Mouse (Mus musculus): ENCODE results near the gene Gemin4.
A peak's percentile ranks its signal among the peaks of the same experiment; 100 is the strongest.

The Gemin4 gene

DNA sequence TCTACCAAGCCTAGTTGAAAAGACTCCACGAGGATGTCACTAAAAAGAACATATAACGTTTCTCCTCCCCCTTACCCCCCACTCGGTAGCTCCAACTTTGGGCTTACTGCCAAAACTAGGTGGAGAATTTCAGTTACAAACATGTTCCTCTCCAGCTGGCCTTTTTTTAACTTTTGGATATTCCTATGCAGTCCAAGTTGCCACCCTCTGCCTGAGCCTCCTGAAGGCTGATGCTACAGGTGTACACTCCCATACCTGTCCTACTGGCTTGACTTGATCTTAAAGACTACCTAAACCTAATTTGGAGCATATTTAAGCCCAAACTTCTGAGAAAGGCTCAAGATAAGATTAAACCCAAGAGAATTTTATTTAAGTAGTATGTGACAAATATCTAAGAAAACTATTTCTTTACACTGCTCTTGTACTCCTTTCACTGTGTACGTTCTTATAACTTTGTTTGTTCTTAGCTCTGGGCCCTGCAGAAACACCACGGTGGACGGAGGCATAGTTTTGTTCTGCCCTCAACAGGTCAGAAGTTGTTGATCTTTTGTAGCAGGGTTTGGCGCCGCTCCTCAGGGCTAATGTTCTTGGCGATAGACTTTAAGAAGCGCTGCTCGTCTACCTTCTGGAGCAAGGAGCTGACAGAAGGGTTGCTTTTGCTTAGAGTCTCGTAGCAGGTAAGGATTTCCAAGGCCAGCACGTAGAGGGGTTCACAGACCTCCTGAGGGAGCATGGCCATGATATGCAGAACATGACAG lies 7.1 kb downstream of the Gemin4 start:
- no peaks in the 10 kb centered on the region for H3K27me3 ChIP-seq (ENCODE audit: insufficient read depth, low read length)
- peaks cover 98% of the 10 kb centered on the region for H3K36me3 ChIP-seq (ENCODE audit: insufficient read depth, low read length)
- TF ChIP-seq POU5F1 (IDR thresholded peaks at IDR 0.05; ENCODE audit: borderline replicate concordance, low read length), result no peak
- TF ChIP-seq NANOG (IDR thresholded peaks at IDR 0.05; ENCODE audit: borderline replicate concordance, low read length), result no peak
- TF ChIP-seq CTCF (conservative IDR thresholded peaks at IDR 0.05; ENCODE audit: low read length), result no peak
- peaks cover 34% of the 10 kb centered on the region for H3K4me1 ChIP-seq (replicated peaks; ENCODE audit: low read depth, low read length)
- no peaks in the 10 kb centered on the region for H3K9me3 ChIP-seq (ENCODE audit: low read length)
- no peak overlapping the region for H3K4me3 ChIP-seq (replicated peaks; ENCODE audit: low read length)

DNA sequence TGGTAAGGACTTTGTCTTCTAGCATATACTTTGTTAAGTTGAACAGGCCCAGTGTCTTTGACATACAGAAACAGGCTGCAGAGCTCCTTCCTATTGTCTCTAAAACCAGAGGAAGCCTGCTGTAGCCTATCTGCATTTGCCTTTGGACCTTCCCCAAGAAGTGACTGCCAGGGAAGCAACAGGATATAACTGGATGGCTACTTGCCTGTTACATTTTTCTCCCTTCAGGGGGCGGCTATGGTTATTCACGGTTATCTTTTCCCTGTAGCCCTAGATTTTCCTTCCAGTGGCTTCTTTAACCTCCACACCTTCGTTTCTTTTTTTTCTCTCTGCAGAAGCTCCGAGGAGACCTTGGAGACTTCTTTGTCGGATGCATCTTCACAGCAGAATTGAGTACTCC lies 10.7 kb downstream of the Gemin4 start:
- TF ChIP-seq CTCF (conservative IDR thresholded peaks at IDR 0.05; ENCODE audit: low read length) (no peak), NANOG (IDR thresholded peaks at IDR 0.05; ENCODE audit: borderline replicate concordance, low read length) (no peak)
- Histone ChIP-seq H3K27me3 (ENCODE audit: insufficient read depth, low read length) (peaks cover 25% of the 10 kb centered on the region), H3K4me1 (replicated peaks; ENCODE audit: low read depth, low read length) (peaks cover 16% of the 10 kb centered on the region), H3K36me3 (ENCODE audit: insufficient read depth, low read length) (peaks cover 64% of the 10 kb centered on the region), H3K9me3 (ENCODE audit: low read length) (no peaks in the 10 kb centered on the region), H3K4me3 (replicated peaks; ENCODE audit: low read length) (no peak overlapping the region)

DNA sequence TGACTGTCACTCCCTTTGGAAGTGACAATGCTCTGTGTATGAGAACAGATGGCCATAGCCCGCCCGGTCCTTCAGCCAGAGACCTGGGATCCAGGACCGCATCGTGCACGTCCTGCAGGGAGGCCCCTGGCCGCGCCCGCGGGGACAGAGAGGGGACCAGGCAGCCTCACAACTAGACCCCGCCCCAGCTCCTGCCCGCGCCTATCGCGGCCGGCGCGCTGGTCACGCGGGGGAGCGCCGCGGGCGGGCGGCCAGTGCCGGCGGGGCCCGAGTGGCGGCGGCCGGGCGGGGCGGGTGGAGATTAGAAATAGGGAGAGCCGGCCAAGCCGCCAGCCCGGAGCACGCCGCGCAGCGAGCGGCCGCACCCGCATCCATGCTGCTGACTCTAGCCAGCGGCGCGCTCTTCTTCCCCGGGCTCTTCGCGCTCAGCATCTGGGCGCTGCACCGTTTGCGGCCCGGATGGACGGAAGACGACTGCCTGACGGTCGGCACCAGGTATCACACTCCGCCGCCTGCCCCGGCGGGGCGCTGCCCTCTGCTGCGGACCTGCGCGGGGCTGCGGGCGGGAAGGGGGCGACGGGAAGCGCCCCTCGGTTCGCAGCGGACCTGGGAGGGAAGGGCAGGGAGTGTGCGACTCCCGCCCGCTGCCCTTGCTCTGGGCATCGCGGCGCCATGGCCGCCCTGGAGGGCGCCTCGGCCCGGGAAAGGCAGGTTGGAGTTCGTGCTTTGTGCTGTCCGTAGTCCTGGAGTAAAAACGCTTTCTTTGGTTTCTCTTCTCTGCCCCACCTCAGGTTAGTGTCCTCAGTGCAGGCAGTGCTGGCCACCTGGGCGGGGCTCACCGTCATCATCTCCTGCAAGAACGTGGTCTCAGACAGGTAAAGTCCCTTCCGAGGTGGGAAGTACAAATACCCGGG lies 15.4 kb downstream of the Gemin4 start:
- Histone ChIP-seq H3K36me3 (ENCODE audit: insufficient read depth, low read length) (peaks cover 16% of the 10 kb centered on the region; the same call in 1 of the 2 replicates), H3K27me3 (ENCODE audit: insufficient read depth, low read length) (peaks cover 42% of the 10 kb centered on the region), H3K9me3 (ENCODE audit: low read length) (no peaks in the 10 kb centered on the region), H3K4me3 (replicated peaks; ENCODE audit: low read length) (peak overlapping the region; percentile 95), H3K4me1 (replicated peaks; ENCODE audit: low read depth, low read length) (peaks cover 17% of the 10 kb centered on the region)
- TF ChIP-seq POU5F1 (IDR thresholded peaks at IDR 0.05; ENCODE audit: borderline replicate concordance, low read length) (no peak), CTCF (conservative IDR thresholded peaks at IDR 0.05; ENCODE audit: low read length) (no peak), NANOG (IDR thresholded peaks at IDR 0.05; ENCODE audit: borderline replicate concordance, low read length) (no peak)

DNA sequence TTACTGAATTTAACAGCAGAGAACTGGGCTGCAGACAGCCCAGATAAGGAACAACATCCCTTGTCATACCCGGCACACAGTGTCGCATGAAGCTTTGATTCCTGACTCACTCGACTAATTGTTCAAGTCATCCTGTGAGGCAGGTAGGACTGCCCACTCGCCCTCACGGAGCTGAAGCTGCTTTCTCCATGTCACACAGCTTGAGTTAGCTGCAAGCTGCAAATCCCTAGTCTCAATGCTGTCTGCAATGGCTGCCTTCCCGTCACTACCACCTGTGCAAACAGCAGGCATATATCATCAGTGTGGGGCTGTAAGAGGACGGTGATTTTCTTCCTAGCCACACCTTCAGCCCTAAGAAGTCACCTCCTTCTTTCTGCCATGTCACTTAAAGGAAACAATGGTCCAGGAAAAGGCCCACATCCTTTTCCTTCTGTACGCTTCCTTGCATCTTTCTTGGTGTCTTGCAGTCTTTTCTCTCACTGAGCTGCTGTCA lies 20.4 kb downstream of the Gemin4 start:
- H3K27me3 ChIP-seq (ENCODE audit: insufficient read depth, low read length), result peaks cover 18% of the 10 kb centered on the region
- no peak overlapping the region for H3K4me3 ChIP-seq (replicated peaks; ENCODE audit: low read length)
- TF ChIP-seq POU5F1 (IDR thresholded peaks at IDR 0.05; ENCODE audit: borderline replicate concordance, low read length) (no peak), NANOG (IDR thresholded peaks at IDR 0.05; ENCODE audit: borderline replicate concordance, low read length) (no peak), CTCF (conservative IDR thresholded peaks at IDR 0.05; ENCODE audit: low read length) (no peak)
- H3K36me3 ChIP-seq (ENCODE audit: insufficient read depth, low read length), result no peaks in the 10 kb centered on the region
- peaks cover 21% of the 10 kb centered on the region for H3K4me1 ChIP-seq (replicated peaks; ENCODE audit: low read depth, low read length)
- H3K9me3 ChIP-seq (ENCODE audit: low read length), result no peaks in the 10 kb centered on the region

DNA sequence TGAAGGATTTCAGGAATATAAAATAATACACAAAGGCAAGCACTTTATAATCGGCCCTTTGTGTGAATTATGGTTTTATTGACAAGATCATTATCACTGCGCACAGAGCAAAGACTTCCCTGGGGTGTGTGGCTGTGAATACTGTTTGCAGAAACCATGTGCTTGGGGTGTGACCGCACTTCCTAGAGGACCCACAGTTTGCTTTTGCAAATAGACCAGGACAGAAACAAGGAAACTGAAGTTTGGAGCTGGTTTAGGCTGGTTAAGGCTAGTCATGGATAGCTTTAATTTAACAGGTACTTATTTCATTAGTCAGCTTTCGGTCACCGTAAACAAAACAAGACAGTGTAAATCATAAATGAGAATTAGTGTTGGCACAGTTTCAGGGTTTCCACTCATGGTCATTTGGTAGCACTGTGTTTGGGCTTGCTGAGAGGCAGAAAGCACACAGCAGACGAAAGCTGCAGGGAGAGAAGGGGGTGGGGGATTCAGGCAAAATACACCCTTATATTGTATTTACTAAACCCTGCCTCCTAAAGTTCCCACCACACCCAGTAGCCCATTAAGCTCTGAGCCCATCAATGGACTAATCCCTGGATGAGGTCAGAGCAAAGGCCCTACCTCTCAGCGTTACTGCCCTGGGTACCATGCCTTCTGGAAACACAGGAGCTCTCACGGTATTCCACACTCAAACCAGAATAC lies 21.0 kb downstream of the Gemin4 start:
- TF ChIP-seq POU5F1 (IDR thresholded peaks at IDR 0.05; ENCODE audit: borderline replicate concordance, low read length) (no peak), NANOG (IDR thresholded peaks at IDR 0.05; ENCODE audit: borderline replicate concordance, low read length) (no peak), CTCF (conservative IDR thresholded peaks at IDR 0.05; ENCODE audit: low read length) (no peak)
- no peaks in the 10 kb centered on the region for H3K36me3 ChIP-seq (ENCODE audit: insufficient read depth, low read length)
- H3K9me3 ChIP-seq (ENCODE audit: low read length), result no peaks in the 10 kb centered on the region
- H3K4me3 ChIP-seq (replicated peaks; ENCODE audit: low read length), result no peak overlapping the region
- H3K27me3 ChIP-seq (ENCODE audit: insufficient read depth, low read length), result peaks cover 14% of the 10 kb centered on the region
- H3K4me1 ChIP-seq (replicated peaks; ENCODE audit: low read depth, low read length), result peaks cover 18% of the 10 kb centered on the region

DNA sequence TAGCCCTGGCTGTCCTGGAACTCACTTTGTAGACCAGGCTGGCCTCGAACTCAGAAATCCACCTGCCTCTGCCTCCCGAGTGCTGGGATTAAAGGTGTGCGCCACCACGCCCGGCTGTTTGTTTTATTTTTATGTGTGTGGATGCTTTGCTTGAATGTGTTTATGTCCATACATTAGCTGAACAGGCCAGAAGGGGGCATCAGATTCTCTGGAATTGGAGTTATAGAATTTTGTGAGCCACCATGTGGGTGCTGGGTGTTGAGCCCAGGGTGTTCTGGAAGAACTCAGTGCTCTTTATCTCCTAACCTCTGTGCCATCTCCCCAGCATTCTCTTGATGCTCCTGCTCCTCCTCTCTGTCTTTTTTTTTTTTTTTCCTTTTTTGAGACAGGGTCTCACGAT lies 30.6 kb downstream of the Gemin4 start:
- Histone ChIP-seq H3K27me3 (ENCODE audit: insufficient read depth, low read length) (no peaks in the 10 kb centered on the region; the same call in 1 of the 2 replicates), H3K36me3 (ENCODE audit: insufficient read depth, low read length) (no peaks in the 10 kb centered on the region), H3K9me3 (ENCODE audit: low read length) (no peaks in the 10 kb centered on the region), H3K4me3 (replicated peaks; ENCODE audit: low read length) (no peak overlapping the region), H3K4me1 (replicated peaks; ENCODE audit: low read depth, low read length) (no peaks in the 10 kb centered on the region)
- TF ChIP-seq POU5F1 (IDR thresholded peaks at IDR 0.05; ENCODE audit: borderline replicate concordance, low read length), result no peak
- TF ChIP-seq NANOG (IDR thresholded peaks at IDR 0.05; ENCODE audit: borderline replicate concordance, low read length), result no peak
- TF ChIP-seq CTCF (conservative IDR thresholded peaks at IDR 0.05; ENCODE audit: low read length), result no peak

GRCm38 (mm10) chr11:76183745-76184144 lies 33.7 kb downstream of the Gemin4 start:
- no peak for TF ChIP-seq CTCF (conservative IDR thresholded peaks at IDR 0.05; ENCODE audit: low read length)
- no peak for TF ChIP-seq POU5F1 (IDR thresholded peaks at IDR 0.05; ENCODE audit: borderline replicate concordance, low read length)
- TF ChIP-seq NANOG (IDR thresholded peaks at IDR 0.05; ENCODE audit: borderline replicate concordance, low read length), result no peak
- Histone ChIP-seq H3K4me1 (replicated peaks; ENCODE audit: low read depth, low read length) (peaks cover 8% of the 10 kb centered on the region), H3K9me3 (ENCODE audit: low read length) (no peaks in the 10 kb centered on the region), H3K36me3 (ENCODE audit: insufficient read depth, low read length) (no peaks in the 10 kb centered on the region), H3K27me3 (ENCODE audit: insufficient read depth, low read length) (no peaks in the 10 kb centered on the region), H3K4me3 (replicated peaks; ENCODE audit: low read length) (no peak overlapping the region)

- no peaks in the 10 kb centered on the region for H3K9me3 ChIP-seq (ENCODE audit: low read length)
- H3K4me3 ChIP-seq (replicated peaks; ENCODE audit: low read length), result peak overlapping the region; percentile 97
- no peaks in the 10 kb centered on the region for H3K27me3 ChIP-seq (ENCODE audit: insufficient read depth, low read length)
- TF ChIP-seq CTCF (conservative IDR thresholded peaks at IDR 0.05; ENCODE audit: low read length), result no peak
- no peak for TF ChIP-seq POU5F1 (IDR thresholded peaks at IDR 0.05; ENCODE audit: borderline replicate concordance, low read length)
- TF ChIP-seq NANOG (IDR thresholded peaks at IDR 0.05; ENCODE audit: borderline replicate concordance, low read length), result no peak
- H3K4me1 ChIP-seq (replicated peaks; ENCODE audit: low read depth, low read length), result peaks cover 15% of the 10 kb centered on the region
- H3K36me3 ChIP-seq (ENCODE audit: insufficient read depth, low read length), result peaks cover 12% of the 10 kb centered on the region
Measured at GRCm38 (mm10) chr11:76180146-76180540, 37.3 kb downstream of the Gemin4 start.
